Mouse (Mus musculus): ENCODE results near the gene Pxt1.
A peak's percentile ranks its signal among the peaks of the same experiment; 100 is the strongest.
"Not testable (repeated sequence)": the region's sequence is repeated elsewhere in the genome, so short reads cannot be mapped to it uniquely, and the experiment has no call there.

Gene Pxt1

GRCm38 (mm10) chr17:28943740-28944139, at the start of gene Pxt1:
Gene Pxt1 (minus strand): TSS chr17:28943840.
- no peak for DNase-seq (ENCODE audit: low read depth in 2 of 2, low spot score in 2 of 2)

GRCm38 (mm10) chr17:28993004-28993403, 49.4 kb upstream of the Pxt1 start:
- not testable (repeated sequence) for DNase-seq (ENCODE audit: low read depth in 2 of 2, low spot score in 2 of 2)

GRCm38 (mm10) chr17:28992105-28992504, 48.5 kb upstream of the Pxt1 start:
- DNase-seq (ENCODE audit: low read depth in 2 of 2, low spot score in 2 of 2), result no peak

- no peak for DNase-seq (ENCODE audit: low read depth in 2 of 2, low spot score in 2 of 2)
Observed at GRCm38 (mm10) chr17:28991286-28991685, 47.6 kb upstream of the Pxt1 start.

GRCm38 (mm10) chr17:28990060-28990459, 46.4 kb upstream of the Pxt1 start:
- DNase-seq (ENCODE audit: low read depth in 2 of 2, low spot score in 2 of 2), result no peak

DNA sequence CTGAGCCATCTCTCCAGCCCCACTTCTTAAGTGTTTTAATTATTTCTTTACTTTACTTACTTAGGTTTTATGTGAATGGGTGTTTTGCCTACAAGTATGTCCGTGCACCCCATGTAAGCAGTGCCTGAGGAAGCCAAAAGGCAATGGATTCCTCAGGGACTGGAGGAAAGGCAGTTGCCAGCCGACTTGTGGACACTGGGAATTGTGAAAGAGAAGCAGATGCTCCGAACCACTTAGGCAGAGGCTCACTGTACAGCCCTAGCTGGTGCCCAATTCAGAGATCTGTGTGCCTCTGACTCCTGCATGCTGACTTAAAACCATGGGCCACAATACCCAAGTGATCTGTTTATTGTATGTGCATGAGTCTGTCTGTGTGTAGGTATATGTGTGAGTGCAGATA, 45.4 kb upstream of the Pxt1 start:
- DNase-seq (ENCODE audit: low read depth in 2 of 2, low spot score in 2 of 2), result no peak

- DNase-seq (ENCODE audit: low read depth in 2 of 2, low spot score in 2 of 2), result no peak
Observed at GRCm38 (mm10) chr17:28988291-28988690, 44.7 kb upstream of the Pxt1 start.

DNA sequence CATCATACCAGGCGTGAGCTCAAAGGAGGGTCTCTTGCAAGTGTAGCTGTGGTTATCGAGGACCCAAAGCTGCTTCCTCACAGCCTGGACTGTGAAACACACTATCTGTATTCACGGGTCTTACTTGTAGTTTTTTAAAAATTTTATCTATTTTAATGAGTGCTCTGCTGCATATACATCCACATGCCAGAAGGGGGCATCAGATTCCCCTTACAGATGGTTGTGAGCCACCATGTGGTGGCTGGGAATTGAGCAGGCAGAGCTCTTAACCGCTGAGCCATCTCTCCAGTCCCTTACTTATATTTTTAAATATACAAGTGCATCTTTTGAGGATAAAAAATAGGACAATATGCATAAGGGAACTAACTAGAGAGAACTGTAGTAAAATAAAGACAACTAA, 44.1 kb upstream of the Pxt1 start:
- DNase-seq (ENCODE audit: low read depth in 2 of 2, low spot score in 2 of 2), result peak; percentile 53 to 62

DNA sequence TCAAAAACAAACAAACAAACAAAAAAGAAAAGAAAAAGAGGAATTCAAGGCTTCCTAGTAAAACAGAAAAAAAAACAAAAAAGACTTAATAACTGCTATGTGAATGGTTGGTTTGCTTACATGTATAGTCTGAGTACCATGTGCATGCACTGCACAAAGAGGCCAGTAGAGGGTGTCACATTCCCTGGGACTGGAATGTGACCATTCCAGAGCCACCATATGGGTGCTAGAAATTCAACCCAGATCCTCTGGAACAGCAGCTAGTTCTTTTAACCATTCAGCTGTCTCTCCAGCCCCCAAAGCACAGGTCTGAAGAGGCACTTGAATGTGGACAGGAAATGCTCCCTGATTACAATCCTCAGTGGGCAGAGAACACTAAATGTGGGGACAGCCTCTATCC, 43.2 kb upstream of the Pxt1 start:
- DNase-seq (ENCODE audit: low read depth in 2 of 2, low spot score in 2 of 2), result no peak

DNA sequence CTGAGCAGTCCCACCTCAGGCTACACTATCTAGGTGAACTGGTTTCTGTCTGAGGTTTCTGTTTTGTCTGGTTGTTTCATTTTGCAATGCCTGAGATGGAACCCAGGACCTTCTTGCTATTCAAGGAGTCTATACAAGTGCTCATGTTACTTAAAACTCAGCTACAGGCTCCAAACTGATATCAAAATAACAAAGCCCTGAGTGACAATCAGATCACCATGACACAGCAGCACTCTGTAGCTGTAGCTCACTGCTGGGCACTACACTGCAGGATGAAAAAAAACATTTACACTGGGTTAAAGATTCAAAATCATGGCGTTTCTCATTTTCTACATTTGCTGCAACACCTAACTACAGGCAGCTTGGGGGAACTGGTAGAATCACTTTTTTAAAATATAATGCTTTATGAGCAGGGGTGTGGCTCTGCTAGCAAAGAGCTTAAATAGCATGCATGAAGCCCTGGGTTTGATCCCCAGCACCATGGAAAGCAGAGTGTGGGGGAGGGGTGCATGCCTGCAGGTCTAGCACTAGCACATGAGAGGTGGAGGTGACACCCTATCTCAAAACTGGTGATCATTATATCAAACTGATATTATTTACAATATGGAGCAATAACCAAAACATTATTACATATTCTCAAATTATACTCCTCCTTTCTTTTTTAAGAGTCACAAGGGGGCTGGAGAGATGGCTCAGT, 41.2 kb upstream of the Pxt1 start:
- DNase-seq (ENCODE audit: low read depth in 2 of 2, low spot score in 2 of 2), result no peak

- no peak for DNase-seq (ENCODE audit: low read depth in 2 of 2, low spot score in 2 of 2)
Observed at GRCm38 (mm10) chr17:28982591-28982990, 39.0 kb upstream of the Pxt1 start.

DNA sequence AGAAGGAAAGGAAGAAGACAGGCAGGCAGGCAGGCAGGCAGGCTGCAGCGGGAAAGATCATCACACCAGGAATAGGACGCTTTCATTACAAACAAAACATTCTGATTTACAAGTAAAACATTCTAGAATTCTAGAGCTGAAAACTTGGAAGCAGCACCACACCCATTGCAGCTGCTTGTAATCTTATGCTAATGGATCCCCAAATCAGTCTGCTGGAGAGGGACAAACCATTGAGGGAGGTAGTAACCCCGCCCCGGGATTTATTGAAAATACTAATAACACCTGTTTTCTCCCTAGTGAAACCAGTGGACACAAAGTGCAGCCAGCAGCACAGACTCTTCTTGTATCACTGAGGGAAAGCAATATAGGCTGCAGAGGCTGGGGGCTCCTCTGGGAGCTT, 37.4 kb upstream of the Pxt1 start:
- DNase-seq (ENCODE audit: low read depth in 2 of 2, low spot score in 2 of 2), result no peak

GRCm38 (mm10) chr17:28979091-28979490, 35.5 kb upstream of the Pxt1 start:
- DNase-seq (ENCODE audit: low read depth in 2 of 2, low spot score in 2 of 2), result no peak

DNA sequence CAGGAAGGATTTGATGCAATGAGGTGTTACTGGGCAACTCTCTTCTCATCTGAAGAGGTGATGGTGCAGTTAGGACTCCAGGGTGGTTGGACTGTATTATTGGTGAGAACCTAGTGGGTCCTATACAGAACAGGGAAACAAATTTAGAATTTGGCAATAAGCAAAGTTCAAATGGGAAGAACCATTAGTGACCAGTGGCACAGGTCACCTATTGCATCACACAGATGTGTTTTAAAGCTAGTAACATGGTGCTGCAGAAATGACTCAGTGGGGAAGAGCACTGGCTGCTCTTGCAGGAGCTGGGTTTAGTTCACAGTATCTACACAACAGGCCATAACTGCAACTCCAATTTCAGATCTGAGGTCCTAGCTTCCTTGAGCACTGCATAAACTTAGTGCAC, 26.5 kb upstream of the Pxt1 start:
- no peak for DNase-seq (ENCODE audit: low read depth in 2 of 2, low spot score in 2 of 2)

DNA sequence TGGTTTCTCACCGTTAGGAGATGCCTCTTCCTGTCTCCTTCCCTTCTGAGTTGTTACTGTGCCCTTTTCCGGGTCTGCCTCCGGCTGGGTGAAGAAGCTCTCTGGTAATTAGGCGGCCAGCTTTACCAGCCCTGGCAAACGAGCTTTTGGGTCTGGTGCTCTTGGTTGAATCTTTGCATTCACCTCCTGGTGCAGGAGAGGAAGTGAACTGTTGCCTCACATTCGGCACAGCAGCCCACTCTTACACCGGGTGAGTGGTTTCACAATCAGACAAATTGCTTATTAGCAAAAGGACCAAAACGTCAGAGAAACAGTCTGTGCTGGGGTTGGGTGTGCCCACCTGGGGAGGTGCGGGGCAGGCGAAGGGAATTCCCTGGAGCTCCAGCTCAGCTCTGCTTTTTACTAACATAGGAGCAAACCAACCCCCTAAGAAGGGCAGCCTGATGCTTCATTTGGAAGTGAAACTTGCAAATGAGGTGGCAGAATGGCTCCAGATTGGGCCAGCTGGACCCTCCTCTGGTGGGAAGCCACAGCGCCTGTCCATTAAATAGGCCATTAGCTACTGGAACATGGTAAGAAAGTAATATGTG, 23.5 kb upstream of the Pxt1 start:
- no peak for DNase-seq (ENCODE audit: low read depth in 2 of 2, low spot score in 2 of 2)

DNA sequence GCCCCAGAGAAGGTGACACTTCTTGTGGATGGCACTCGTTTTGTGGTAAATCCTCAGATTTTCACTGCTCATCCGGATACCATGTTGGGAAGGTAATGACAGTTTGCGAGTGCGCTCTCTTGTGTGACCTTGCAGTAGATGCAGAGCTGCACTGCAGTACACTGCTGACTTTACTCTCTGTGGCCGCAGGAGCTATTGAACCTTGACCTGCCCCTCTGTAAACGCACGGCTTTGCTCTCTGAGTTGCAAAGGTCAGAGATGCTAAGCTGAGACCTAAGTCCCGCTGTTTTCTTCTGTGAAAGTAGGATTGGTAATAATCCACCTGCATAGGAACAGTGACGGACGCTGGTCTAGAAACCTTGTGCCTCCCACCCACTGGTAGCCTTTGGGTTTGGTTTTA, 18.0 kb upstream of the Pxt1 start:
- no peak for DNase-seq (ENCODE audit: low read depth in 2 of 2, low spot score in 2 of 2)

GRCm38 (mm10) chr17:28960597-28960996, 17.0 kb upstream of the Pxt1 start:
- no peak for DNase-seq (ENCODE audit: low read depth in 2 of 2, low spot score in 2 of 2)

- no peak for DNase-seq (ENCODE audit: low read depth in 2 of 2, low spot score in 2 of 2)
Observed at GRCm38 (mm10) chr17:28954416-28954815, 10.8 kb upstream of the Pxt1 start.

DNA sequence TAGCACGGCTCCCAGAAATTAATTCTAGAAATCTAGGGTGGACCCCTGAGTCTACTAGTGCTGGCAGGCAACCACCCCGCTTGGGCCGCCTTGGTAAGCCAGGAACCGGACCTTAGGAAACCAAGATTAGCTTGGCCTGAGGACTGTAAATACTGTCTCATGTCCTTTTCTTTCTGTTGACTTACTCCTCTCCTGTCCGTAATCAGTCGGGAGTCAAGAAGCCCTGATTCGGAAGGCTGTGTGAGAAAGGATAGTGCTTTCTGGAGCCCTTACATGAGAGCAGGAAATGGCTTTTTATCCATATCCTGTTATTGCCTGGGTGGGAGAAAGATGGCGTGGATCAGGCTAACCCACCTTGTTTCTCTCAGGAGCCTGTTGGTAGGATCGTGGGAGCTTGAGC, 9.6 kb upstream of the Pxt1 start:
- peak in 1 of 2 experiments; percentile 6 for DNase-seq (ENCODE audit: low read depth in 2 of 2, low spot score in 2 of 2)

- DNase-seq (ENCODE audit: low read depth in 2 of 2, low spot score in 2 of 2), result peak; percentile 79 to 87
Observed at GRCm38 (mm10) chr17:28951831-28952799, 8.5 kb upstream of the Pxt1 start, which contains the start of gene Kctd20. Gene Kctd20 (plus strand): TSS chr17:28951950.

GRCm38 (mm10) chr17:28950751-28951150, 7.1 kb upstream of the Pxt1 start:
- no peak for DNase-seq (ENCODE audit: low read depth in 2 of 2, low spot score in 2 of 2)

DNA sequence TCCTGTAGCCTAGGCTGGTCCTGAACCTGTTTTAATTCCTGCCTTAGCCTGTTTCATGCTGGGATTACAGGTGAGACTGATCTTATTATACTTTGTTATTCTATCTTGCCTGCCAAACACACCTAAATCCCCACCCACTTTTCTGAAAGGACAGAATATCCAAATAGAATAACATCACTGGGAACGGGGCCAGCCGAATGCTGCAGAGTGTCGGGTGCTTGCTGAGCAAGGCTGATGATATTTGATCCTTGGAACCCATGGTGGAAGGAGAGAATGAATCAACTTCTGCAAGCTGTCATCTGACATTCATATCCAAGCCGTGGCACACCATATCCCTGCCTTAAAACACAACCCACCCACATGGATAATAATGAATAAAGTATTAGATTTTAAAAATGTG, 5.0 kb upstream of the Pxt1 start:
- no peak for DNase-seq (ENCODE audit: low read depth in 2 of 2, low spot score in 2 of 2)

Data from CD8-positive naive resting alpha-beta T cell, adult 2 months (primary cell).